Mouse (Mus musculus) stomach, embryonic 16.5 days (tissue): ENCODE results near the gene Arsa. TPM values are rescaled to one million over a fixed set of nuclear protein-coding genes. Genes with fewer than 3 reads are reported as not detected.

Experiments used
- polyA plus RNA-seq: library from polyadenylated mRNA; unstranded; fragments of >200 nt; fragmentation: Nextera tagmentation; extraction: Ambion mirVana; gene quantifications from 2 replicates; pipeline ENCODE4 v1.2.1, GENCODE M21; 2015

Arsa gene
- polyA plus RNA-seq, 1 experiment from 2014 or later: 19.5 TPM

Other genes with a start within 250 kb of the Arsa start
- gene Sbf1, start 162.1 kb downstream of the Arsa start, polyA plus RNA-seq: 47.6 and 49.5 TPM in 2 replicates
- gene Adm2, start 154.7 kb downstream of the Arsa start, polyA plus RNA-seq: 0.71 and 0.99 TPM in 2 replicates
- gene Miox, start 143.0 kb downstream of the Arsa start, polyA plus RNA-seq: 0.54 and 0.66 TPM in 2 replicates
- gene Lmf2, start 121.8 kb downstream of the Arsa start, polyA plus RNA-seq: 66.9 and 79.1 TPM in 2 replicates
- gene Ncaph2, start 121.7 kb downstream of the Arsa start, polyA plus RNA-seq: 150 and 166 TPM in 2 replicates
- 6.0 and 6.1 TPM in 2 replicates for gene Sco2, start 103.6 kb downstream of the Arsa start, polyA plus RNA-seq
- gene Tymp, start 100.4 kb downstream of the Arsa start, polyA plus RNA-seq: 1.3 and 1.4 TPM in 2 replicates
- gene Odf3b, start 98.1 kb downstream of the Arsa start, polyA plus RNA-seq: 0.54 and 0.94 TPM in 2 replicates
- gene Klhdc7b, start 92.5 kb downstream of the Arsa start, polyA plus RNA-seq: 0.04 TPM in 1 of 2 replicates, not detected in the other
- not detected in 2 replicates for gene Syce3, start 66.9 kb downstream of the Arsa start, polyA plus RNA-seq
- gene Cpt1b, start 51.6 kb downstream of the Arsa start, polyA plus RNA-seq: 0.52 and 4.8 TPM in 2 replicates
- 2.8 and 3.5 TPM in 2 replicates for gene C730034F03Rik, start 47.8 kb downstream of the Arsa start, polyA plus RNA-seq
- not detected in 2 replicates for gene Gm44502, start 47.7 kb downstream of the Arsa start, polyA plus RNA-seq
- gene Chkb, start 47.5 kb downstream of the Arsa start, polyA plus RNA-seq: 42.2 and 49.2 TPM in 2 replicates
- gene Mapk8ip2, start 23.5 kb downstream of the Arsa start, polyA plus RNA-seq: 3.7 and 3.9 TPM in 2 replicates
- 1.1 and 1.8 TPM in 2 replicates for gene Shank3, start 22.2 kb upstream of the Arsa start, polyA plus RNA-seq
- not detected in 2 replicates for gene Acr, start 90.9 kb upstream of the Arsa start, polyA plus RNA-seq
- 34.6 and 35.2 TPM in 2 replicates for gene Rabl2, start 114.5 kb upstream of the Arsa start, polyA plus RNA-seq